Mouse (Mus musculus): ENCODE measurements at regions not wholly inside any gene's neighbourhood (a gene's known extent, or its start where the extent isn't known, plus 50 kb on each side); places are given as distances from the start of the nearest gene placed in this dataset.

GRCm38 (mm10) chr12:109773909-109774313 is 173.8 kb upstream of the Rtl1 start:
- TF ChIP-seq CTCF (IDR thresholded peaks at IDR 0.05; ENCODE audit: insufficient read depth, low read length) (no peak), POLR2A (IDR thresholded peaks at IDR 0.05; ENCODE audit: borderline replicate concordance, extremely low read depth, low read depth, low read length) (no peak)

Measured in lung, adult 2 months (tissue).